Mouse (Mus musculus) cerebellum, adult 2 months (tissue): ENCODE data around the gene Apol6.

Experiments used
- CTCF ChIP-seq: fragments of 200-500 bp; IDR thresholded peaks from 2 replicates; pipeline ENCODE4 v1.5.1; 2011; ENCODE audit warnings: low read depth, mild to moderate bottlenecking, control low read depth, low read length, moderate library complexity, borderline replicate concordance; ENCODE audit not compliant: insufficient read depth
- POLR2A ChIP-seq: fragments of 200-500 bp; IDR thresholded peaks from 2 replicates; pipeline ENCODE4 v1.6.1; 2011; ENCODE audit warnings: low read length, control low read depth, borderline replicate concordance; ENCODE audit not compliant: insufficient read depth

- TF ChIP-seq POLR2A (no peak), CTCF (no peak)
These were observed 10.2 kb downstream of the Apol6 start for GRCm38 (mm10) chr15:77054611-77055175.
